Mouse (Mus musculus) heart, adult 8-10 months (tissue): ENCODE results near the gene Vipr1. TPM values are rescaled to one million over a fixed set of nuclear protein-coding genes. Genes with fewer than 3 reads are reported as not detected.

Source experiments
- DNase-seq: peaks from one replicate; pipeline ENCODE4 v3.0.0; 2022; ENCODE audit warnings: low spot score
- total RNA-seq, 4 experiments: library from RNA; stranded (reverse); gene quantifications; 2 replicates each; pipeline ENCODE4 v1.2.4; 2022

Gene Vipr1
- total RNA-seq, 4 experiments from 2014 or later = 1.9 to 3.6 (median 2.1) TPM

GRCm38 (mm10) chr9:121677069-121677468 lies 34.6 kb downstream of the Vipr1 start:
- DNase-seq = no peak

- no peak for DNase-seq
These were observed 35.0 kb downstream of the Vipr1 start for GRCm38 (mm10) chr9:121677476-121677875.

- DNase-seq = peak; percentile 42
These were observed 37.0 kb downstream of the Vipr1 start for GRCm38 (mm10) chr9:121679549-121679948.

- no peak for DNase-seq
These were observed 38.7 kb downstream of the Vipr1 start for GRCm38 (mm10) chr9:121681191-121681590.

- DNase-seq = no peak
These were observed 39.6 kb downstream of the Vipr1 start for GRCm38 (mm10) chr9:121682037-121682680.

GRCm38 (mm10) chr9:121684702-121685101 lies 42.2 kb downstream of the Vipr1 start:
- DNase-seq = no peak

- DNase-seq = no peak
These were observed 47.7 kb downstream of the Vipr1 start for GRCm38 (mm10) chr9:121690200-121690651.

- no peak for DNase-seq
These were observed 48.2 kb downstream of the Vipr1 start for GRCm38 (mm10) chr9:121690734-121691133.

GRCm38 (mm10) chr9:121694736-121695135 lies 52.2 kb downstream of the Vipr1 start:
- no peak for DNase-seq

- no peak for DNase-seq
These were observed 54.1 kb downstream of the Vipr1 start for GRCm38 (mm10) chr9:121696626-121697025.

- DNase-seq = peak; percentile 44
These were observed 54.9 kb downstream of the Vipr1 start for GRCm38 (mm10) chr9:121697150-121698049.

- no peak for DNase-seq
These were observed 61.7 kb downstream of the Vipr1 start for GRCm38 (mm10) chr9:121704261-121704645.

GRCm38 (mm10) chr9:121704646-121705625 lies 62.4 kb downstream of the Vipr1 start, which contains the start of gene Sec22c:
Gene Sec22c (minus strand): TSS chr9:121705490.
- DNase-seq = peak; percentile 94

- no peak for DNase-seq
These were observed 63.6 kb downstream of the Vipr1 start for GRCm38 (mm10) chr9:121706029-121706675.

GRCm38 (mm10) chr9:121707801-121708200 lies 65.3 kb downstream of the Vipr1 start:
- DNase-seq = no peak

GRCm38 (mm10) chr9:121708506-121709486 lies 66.3 kb downstream of the Vipr1 start:
- no peak for DNase-seq

GRCm38 (mm10) chr9:121709898-121710583 lies 67.5 kb downstream of the Vipr1 start, which contains the start of gene Ss18l2:
Gene Ss18l2 (plus strand): TSS chr9:121710329.
- peak; percentile 99 for DNase-seq

- no peak for DNase-seq
These were observed 68.1 kb downstream of the Vipr1 start for GRCm38 (mm10) chr9:121710584-121710975.

- DNase-seq = no peak
These were observed 74.5 kb downstream of the Vipr1 start for GRCm38 (mm10) chr9:121717048-121717447.
